Mouse (Mus musculus): ENCODE results near the gene Cdh13. TPM values are rescaled to one million over a fixed set of nuclear protein-coding genes. Genes with fewer than 3 reads are reported as not detected.
A peak's percentile ranks its signal among the peaks of the same experiment; 100 is the strongest.

Gene Cdh13
- total RNA-seq, 4 experiments from 2014 or later: 41.4 to 48.1 (median 44.1) TPM

GRCm38 (mm10) chr8:118794886-118795285, 511.4 kb downstream of the Cdh13 start:
- no peak for DNase-seq (ENCODE audit: low spot score in 2 of 2)

- DNase-seq (ENCODE audit: low spot score in 2 of 2): no peak
Measured at GRCm38 (mm10) chr8:118796491-118796890, 513.0 kb downstream of the Cdh13 start.

GRCm38 (mm10) chr8:118797127-118797526, 513.6 kb downstream of the Cdh13 start:
- DNase-seq (ENCODE audit: low spot score in 2 of 2): no peak

GRCm38 (mm10) chr8:118803168-118803567, 519.6 kb downstream of the Cdh13 start:
- no peak for DNase-seq (ENCODE audit: low spot score in 2 of 2)

- DNase-seq (ENCODE audit: low spot score in 2 of 2): no peak
Measured at GRCm38 (mm10) chr8:118809660-118810059, 526.1 kb downstream of the Cdh13 start.

- DNase-seq (ENCODE audit: low spot score in 2 of 2): peak in 1 of 2 experiments; percentile 18
Measured at GRCm38 (mm10) chr8:118815055-118815454, 531.5 kb downstream of the Cdh13 start.

- DNase-seq (ENCODE audit: low spot score in 2 of 2): no peak
Measured at GRCm38 (mm10) chr8:118826761-118827160, 543.2 kb downstream of the Cdh13 start.

GRCm38 (mm10) chr8:118827726-118828125, 544.2 kb downstream of the Cdh13 start:
- DNase-seq (ENCODE audit: low spot score in 2 of 2): no peak

- DNase-seq (ENCODE audit: low spot score in 2 of 2): no peak
Measured at GRCm38 (mm10) chr8:118830291-118830690, 546.8 kb downstream of the Cdh13 start.

- DNase-seq (ENCODE audit: low spot score in 2 of 2): no peak
Measured at GRCm38 (mm10) chr8:118831026-118831425, 547.5 kb downstream of the Cdh13 start.

- DNase-seq (ENCODE audit: low spot score in 2 of 2): no peak
Measured at GRCm38 (mm10) chr8:118838801-118839200, 555.3 kb downstream of the Cdh13 start.

- no peak for DNase-seq (ENCODE audit: low spot score in 2 of 2)
Measured at GRCm38 (mm10) chr8:118845690-118846089, 562.2 kb downstream of the Cdh13 start.

- DNase-seq (ENCODE audit: low spot score in 2 of 2): no peak
Measured at GRCm38 (mm10) chr8:118848021-118848420, 564.5 kb downstream of the Cdh13 start.

- DNase-seq (ENCODE audit: low spot score in 2 of 2): peak in 1 of 2 experiments; percentile 38
Measured at GRCm38 (mm10) chr8:118849515-118849914, 566.0 kb downstream of the Cdh13 start.

- peak; percentile 33 to 75 for DNase-seq (ENCODE audit: low spot score in 2 of 2)
Measured at GRCm38 (mm10) chr8:118850381-118850780, 566.8 kb downstream of the Cdh13 start.

- no peak for DNase-seq (ENCODE audit: low spot score in 2 of 2)
Measured at GRCm38 (mm10) chr8:118851361-118851760, 567.8 kb downstream of the Cdh13 start.

- no peak for DNase-seq (ENCODE audit: low spot score in 2 of 2)
Measured at GRCm38 (mm10) chr8:118852861-118853260, 569.3 kb downstream of the Cdh13 start.

- DNase-seq (ENCODE audit: low spot score in 2 of 2): no peak
Measured at GRCm38 (mm10) chr8:118854656-118855055, 571.1 kb downstream of the Cdh13 start.

GRCm38 (mm10) chr8:118866332-118866731, 582.8 kb downstream of the Cdh13 start:
- no peak for DNase-seq (ENCODE audit: low spot score in 2 of 2)

- DNase-seq (ENCODE audit: low spot score in 2 of 2): no peak
Measured at GRCm38 (mm10) chr8:118870711-118871110, 587.2 kb downstream of the Cdh13 start.

GRCm38 (mm10) chr8:118879939-118880825, 596.6 kb downstream of the Cdh13 start:
- peak; percentile 14 to 33 for DNase-seq (ENCODE audit: low spot score in 2 of 2)

- no peak for DNase-seq (ENCODE audit: low spot score in 2 of 2)
Measured at GRCm38 (mm10) chr8:118884296-118884695, 600.8 kb downstream of the Cdh13 start.

- DNase-seq (ENCODE audit: low spot score in 2 of 2): no peak
Measured at GRCm38 (mm10) chr8:118884988-118885387, 601.5 kb downstream of the Cdh13 start.

Data from layer of hippocampus, adult 8-10 months (tissue).